Mouse (Mus musculus) left cerebral cortex, postnatal 10 days (tissue): ENCODE data around the gene Rilpl1. TPM values are rescaled to one million over a fixed set of nuclear protein-coding genes. Genes with fewer than 3 reads are reported as not detected.

Experiments
- total RNA-seq, 2 experiments: library from RNA; stranded (reverse); gene quantifications; 2 replicates each; pipeline ENCODE4 v1.2.3; 2021

Gene Rilpl1
- total RNA-seq, 2 experiments from 2014 or later = 24.6 to 26.7 TPM

Other genes with a start within 250 kb of the Rilpl1 start
- gene Mphosph9, start 203.4 kb downstream of the Rilpl1 start, total RNA-seq = 10 to 100 TPM; 19.4 to 23.2 TPM
- gene 2810006K23Rik, start 203.3 kb downstream of the Rilpl1 start, total RNA-seq = 10 to 100 TPM; 11.2 to 13.3 TPM
- gene Cdk2ap1, start 168.3 kb downstream of the Rilpl1 start, total RNA-seq = 10 to 100 TPM; 86.3 to 97.3 TPM
- 100 to 1,000 TPM; 128 to 143 TPM for gene Sbno1, start 105.4 kb downstream of the Rilpl1 start, total RNA-seq
- gene Kmt5a, start 91.5 kb downstream of the Rilpl1 start, total RNA-seq = 10 to 100 TPM; 36.2 to 42.3 TPM
- gene Rilpl2, start 53.0 kb downstream of the Rilpl1 start, total RNA-seq = 10 to 100 TPM; 21.4 to 23.2 TPM
- gene Snrnp35, start 48.3 kb downstream of the Rilpl1 start, total RNA-seq = 10 to 100 TPM; 21.1 TPM
- 100 to 1,000 TPM; 102 to 110 TPM for gene Tmed2, start 9.3 kb upstream of the Rilpl1 start, total RNA-seq
- 10 to 100 TPM; 24.0 to 25.2 TPM for gene Ddx55, start 21.5 kb upstream of the Rilpl1 start, total RNA-seq
- 10 to 100 TPM; 44.3 to 52.2 TPM for gene Eif2b1, start 47.7 kb upstream of the Rilpl1 start, total RNA-seq
- gene Gtf2h3, start 47.7 kb upstream of the Rilpl1 start, total RNA-seq = 10 to 100 TPM; 28.1 to 28.7 TPM
- gene Atp6v0a2, start 97.2 kb upstream of the Rilpl1 start, total RNA-seq = 10 to 100 TPM; 44.5 to 45.2 TPM
- under 1 TPM; 0.75 to 0.90 TPM for gene Dnah10, start 193.7 kb upstream of the Rilpl1 start, total RNA-seq